Mouse (Mus musculus) cerebellum, adult 2 months (tissue): ENCODE results near the gene 1700025G04Rik.

Experiments
- CTCF ChIP-seq: fragments of 200-500 bp; IDR thresholded peaks from 2 replicates; pipeline ENCODE4 v1.5.1; 2011; ENCODE audit warnings: low read depth, mild to moderate bottlenecking, control low read depth, low read length, moderate library complexity, borderline replicate concordance; ENCODE audit not compliant: insufficient read depth
- POLR2A ChIP-seq: fragments of 200-500 bp; IDR thresholded peaks from 2 replicates; pipeline ENCODE4 v1.6.1; 2011; ENCODE audit warnings: low read length, control low read depth, borderline replicate concordance; ENCODE audit not compliant: insufficient read depth

GRCm38 (mm10) chr1:152051858-152052257 lies 38.1 kb downstream of the 1700025G04Rik start:
- TF ChIP-seq POLR2A (no peak), CTCF (no peak)
